Mouse (Mus musculus): ENCODE measurements around the gene Nfia. TPM values are rescaled to one million over a fixed set of nuclear protein-coding genes. Genes with fewer than 3 reads are reported as not detected.

Nfia gene
- polyA plus RNA-seq, 1 experiment = 41.2 TPM

GRCm38 (mm10) chr4:97820474-97821259, 48.1 kb downstream of the Nfia start:
- Histone ChIP-seq H3K27ac (ENCODE audit: insufficient read depth, low read length) (no peak overlapping the region), H3K4me3 (replicated peaks; ENCODE audit: insufficient read depth, low read depth, low read length) (no peak overlapping the region), H3K4me1 (ENCODE audit: control insufficient read depth, insufficient read depth, low read length) (peaks cover 6% of the 10 kb centered on the region; the same call in 1 of the 2 replicates), H3K27me3 (ENCODE audit: control insufficient read depth, insufficient read depth, low read length) (no peaks in the 10 kb centered on the region)
- WGBS = 56% methylated on average over 4 of the region's 4 CpGs
- TF ChIP-seq CTCF (IDR thresholded peaks at IDR 0.05; ENCODE audit: borderline replicate concordance, insufficient read depth, low read depth, low read length) (no peak), POLR2A (IDR thresholded peaks at IDR 0.05; ENCODE audit: borderline replicate concordance, insufficient read depth, low read length) (no peak)
- DNase-seq = no peak

DNA sequence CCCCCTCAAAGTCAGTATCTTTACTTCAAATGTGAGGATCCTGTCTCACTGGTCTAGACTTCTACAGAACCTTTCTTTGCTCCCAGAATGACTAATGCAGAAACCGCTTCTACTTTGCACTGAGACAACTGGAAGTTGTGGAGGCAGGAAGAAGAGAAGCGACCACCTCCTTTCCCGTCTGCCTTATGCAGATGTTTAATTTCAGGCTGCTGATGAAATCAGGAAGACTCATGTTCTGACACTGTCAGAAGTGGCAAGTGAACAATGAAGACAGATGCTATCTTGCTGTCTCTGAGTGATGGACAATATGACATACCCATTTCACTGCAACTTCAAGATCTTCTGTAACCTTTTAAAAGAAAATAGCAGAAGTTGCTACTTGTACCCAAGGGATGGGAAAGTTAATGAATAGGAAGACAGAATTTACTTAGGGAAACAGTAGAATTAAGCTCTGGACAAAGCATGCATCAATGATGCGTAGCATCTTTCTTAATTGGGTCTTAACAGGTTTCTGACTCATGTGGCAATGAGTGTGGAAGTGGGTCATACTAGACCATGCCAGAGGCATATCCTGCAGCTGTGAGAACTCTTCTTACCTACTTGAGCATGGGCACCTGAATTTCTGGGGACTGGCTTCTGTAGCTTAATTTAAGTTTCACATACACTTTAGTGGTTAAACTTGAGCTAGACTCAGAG, 49.2 kb downstream of the Nfia start:
- WGBS = 87% methylated on average over 4 of the region's 4 CpGs
- H3K4me1 ChIP-seq (ENCODE audit: control insufficient read depth, insufficient read depth, low read length) = peaks cover 6% of the 10 kb centered on the region; the same call in 1 of the 2 replicates
- H3K27me3 ChIP-seq (ENCODE audit: control insufficient read depth, insufficient read depth, low read length) = no peaks in the 10 kb centered on the region
- H3K4me3 ChIP-seq (replicated peaks; ENCODE audit: insufficient read depth, low read depth, low read length) = no peak overlapping the region
- no peak overlapping the region for H3K27ac ChIP-seq (ENCODE audit: insufficient read depth, low read length)
- DNase-seq = no peak
- no peak for TF ChIP-seq CTCF (IDR thresholded peaks at IDR 0.05; ENCODE audit: borderline replicate concordance, insufficient read depth, low read depth, low read length)
- no peak for TF ChIP-seq POLR2A (IDR thresholded peaks at IDR 0.05; ENCODE audit: borderline replicate concordance, insufficient read depth, low read length)

DNA sequence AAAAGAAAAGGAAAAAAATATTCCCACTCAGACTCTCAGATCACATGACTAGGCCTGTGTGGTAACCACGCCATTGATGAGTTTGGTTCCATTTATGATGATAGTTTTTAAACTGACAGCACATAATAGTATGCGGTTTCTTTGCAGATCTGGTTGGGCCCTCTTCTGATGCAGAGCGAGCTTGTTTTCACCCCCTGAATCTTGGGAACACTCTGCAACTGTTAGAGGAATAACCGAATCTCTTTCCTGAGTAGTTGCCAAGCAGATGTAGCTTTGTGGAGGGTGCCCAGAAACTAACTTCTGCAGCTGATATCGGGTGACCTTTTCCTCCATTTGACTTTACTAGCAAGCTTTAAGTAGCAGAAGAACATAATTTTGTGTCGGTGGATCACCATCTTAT, 51.0 kb downstream of the Nfia start:
- DNase-seq = no peak
- Histone ChIP-seq H3K27ac (ENCODE audit: insufficient read depth, low read length) (no peak overlapping the region), H3K4me3 (replicated peaks; ENCODE audit: insufficient read depth, low read depth, low read length) (no peak overlapping the region), H3K27me3 (ENCODE audit: control insufficient read depth, insufficient read depth, low read length) (no peaks in the 10 kb centered on the region), H3K4me1 (ENCODE audit: control insufficient read depth, insufficient read depth, low read length) (peaks cover 3% of the 10 kb centered on the region; the same call in 1 of the 2 replicates)
- 63% methylated on average over 6 of the region's 6 CpGs for WGBS
- TF ChIP-seq POLR2A (IDR thresholded peaks at IDR 0.05; ENCODE audit: borderline replicate concordance, insufficient read depth, low read length) (no peak), CTCF (IDR thresholded peaks at IDR 0.05; ENCODE audit: borderline replicate concordance, insufficient read depth, low read depth, low read length) (no peak)

DNA sequence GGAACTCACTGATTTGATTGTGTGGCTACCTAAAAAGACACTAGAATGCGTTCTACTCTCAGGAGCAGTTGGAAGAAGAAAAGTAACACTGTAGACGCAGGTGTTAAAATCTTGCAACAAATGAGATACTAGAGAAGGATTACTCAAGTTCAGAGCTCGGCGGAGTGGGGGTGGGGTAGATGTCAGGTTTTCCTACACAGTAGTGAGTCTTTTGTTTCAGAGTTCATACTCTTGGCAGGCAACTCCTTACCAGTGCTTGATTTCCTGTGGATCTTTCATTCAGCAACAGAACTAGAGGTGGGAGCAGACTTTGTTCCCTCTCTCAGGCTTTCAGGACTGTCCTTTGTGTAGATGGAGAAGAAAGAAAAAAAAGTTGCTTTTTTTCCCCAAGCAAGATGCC, 51.9 kb downstream of the Nfia start:
- TF ChIP-seq CTCF (IDR thresholded peaks at IDR 0.05; ENCODE audit: borderline replicate concordance, insufficient read depth, low read depth, low read length) (no peak), POLR2A (IDR thresholded peaks at IDR 0.05; ENCODE audit: borderline replicate concordance, insufficient read depth, low read length) (no peak)
- 58% methylated on average over 4 of the region's 4 CpGs for WGBS
- Histone ChIP-seq H3K4me1 (ENCODE audit: control insufficient read depth, insufficient read depth, low read length) (no peaks in the 10 kb centered on the region; the same call in 1 of the 2 replicates), H3K4me3 (replicated peaks; ENCODE audit: insufficient read depth, low read depth, low read length) (no peak overlapping the region), H3K27ac (ENCODE audit: insufficient read depth, low read length) (no peak overlapping the region), H3K27me3 (ENCODE audit: control insufficient read depth, insufficient read depth, low read length) (no peaks in the 10 kb centered on the region)
- no peak for DNase-seq

GRCm38 (mm10) chr4:97825432-97825831, 52.9 kb downstream of the Nfia start:
- no peak overlapping the region for H3K4me3 ChIP-seq (replicated peaks; ENCODE audit: insufficient read depth, low read depth, low read length)
- TF ChIP-seq CTCF (IDR thresholded peaks at IDR 0.05; ENCODE audit: borderline replicate concordance, insufficient read depth, low read depth, low read length) (no peak), POLR2A (IDR thresholded peaks at IDR 0.05; ENCODE audit: borderline replicate concordance, insufficient read depth, low read length) (no peak)
- H3K27ac ChIP-seq (ENCODE audit: insufficient read depth, low read length) = no peak overlapping the region; the same call in 1 of the 2 replicates
- H3K27me3 ChIP-seq (ENCODE audit: control insufficient read depth, insufficient read depth, low read length) = no peaks in the 10 kb centered on the region
- no peak for DNase-seq
- WGBS = 61% methylated on average over 4 of the region's 4 CpGs
- H3K4me1 ChIP-seq (ENCODE audit: control insufficient read depth, insufficient read depth, low read length) = no peaks in the 10 kb centered on the region; the same call in 1 of the 2 replicates

DNA sequence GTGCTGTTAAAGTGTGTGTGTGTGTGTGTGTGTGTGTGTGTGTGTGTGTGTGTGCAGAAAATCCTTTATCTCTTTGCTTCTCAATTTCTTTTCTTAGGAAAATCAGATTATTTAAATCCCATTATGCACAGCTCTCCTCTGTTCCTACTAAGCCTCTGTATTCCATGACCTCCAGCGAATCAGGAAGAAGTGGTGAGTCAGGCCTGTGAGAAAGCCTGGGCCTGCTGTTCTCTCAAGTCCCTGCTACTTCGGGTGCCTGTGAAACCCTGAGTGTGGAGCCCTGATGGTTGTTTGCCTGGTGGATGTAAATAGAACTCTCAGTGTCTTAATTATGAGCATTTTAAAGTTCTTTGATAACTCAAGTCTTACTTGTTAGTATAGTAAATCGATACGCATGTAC, 53.3 kb downstream of the Nfia start:
- Histone ChIP-seq H3K4me3 (replicated peaks; ENCODE audit: insufficient read depth, low read depth, low read length) (no peak overlapping the region), H3K4me1 (ENCODE audit: control insufficient read depth, insufficient read depth, low read length) (no peaks in the 10 kb centered on the region; the same call in 1 of the 2 replicates), H3K27ac (ENCODE audit: insufficient read depth, low read length) (no peak overlapping the region), H3K27me3 (ENCODE audit: control insufficient read depth, insufficient read depth, low read length) (no peaks in the 10 kb centered on the region)
- no peak for DNase-seq
- no peak for TF ChIP-seq CTCF (IDR thresholded peaks at IDR 0.05; ENCODE audit: borderline replicate concordance, insufficient read depth, low read depth, low read length)
- TF ChIP-seq POLR2A (IDR thresholded peaks at IDR 0.05; ENCODE audit: borderline replicate concordance, insufficient read depth, low read length) = no peak
- 66% methylated on average over 4 of the region's 4 CpGs for WGBS

DNA sequence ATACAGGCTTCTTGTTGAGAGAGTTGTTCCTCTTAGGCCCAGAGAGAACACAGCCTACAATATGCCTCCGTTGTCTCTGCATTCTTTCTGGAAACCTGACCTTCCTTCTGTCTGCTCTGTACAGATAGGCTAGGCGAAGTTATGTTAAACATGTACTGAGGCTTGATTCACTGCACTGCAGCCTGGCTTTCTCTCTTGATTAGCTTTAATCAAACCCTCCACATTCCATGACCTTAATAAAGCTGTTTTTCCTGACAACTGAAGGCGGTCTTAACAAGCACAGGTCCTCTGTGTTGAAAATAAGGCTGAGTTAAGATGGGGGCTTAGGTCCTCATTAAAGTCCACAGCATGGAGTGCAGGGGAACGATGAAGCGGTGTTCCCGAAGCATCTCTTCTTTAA, 54.6 kb downstream of the Nfia start:
- Histone ChIP-seq H3K27ac (ENCODE audit: insufficient read depth, low read length) (no peak overlapping the region), H3K27me3 (ENCODE audit: control insufficient read depth, insufficient read depth, low read length) (no peaks in the 10 kb centered on the region), H3K4me1 (ENCODE audit: control insufficient read depth, insufficient read depth, low read length) (peaks cover 3% of the 10 kb centered on the region; the same call in 1 of the 2 replicates), H3K4me3 (replicated peaks; ENCODE audit: insufficient read depth, low read depth, low read length) (no peak overlapping the region)
- 80% methylated on average over 6 of the region's 6 CpGs for WGBS
- no peak for DNase-seq
- TF ChIP-seq CTCF (IDR thresholded peaks at IDR 0.05; ENCODE audit: borderline replicate concordance, insufficient read depth, low read depth, low read length) = no peak
- no peak for TF ChIP-seq POLR2A (IDR thresholded peaks at IDR 0.05; ENCODE audit: borderline replicate concordance, insufficient read depth, low read length)
